Mouse (Mus musculus): ENCODE results near the gene Dnajc21.
"Not testable (repeated sequence)": the region's sequence is repeated elsewhere in the genome, so short reads cannot be mapped to it uniquely, and the experiment has no call there.

The Dnajc21 gene

DNA sequence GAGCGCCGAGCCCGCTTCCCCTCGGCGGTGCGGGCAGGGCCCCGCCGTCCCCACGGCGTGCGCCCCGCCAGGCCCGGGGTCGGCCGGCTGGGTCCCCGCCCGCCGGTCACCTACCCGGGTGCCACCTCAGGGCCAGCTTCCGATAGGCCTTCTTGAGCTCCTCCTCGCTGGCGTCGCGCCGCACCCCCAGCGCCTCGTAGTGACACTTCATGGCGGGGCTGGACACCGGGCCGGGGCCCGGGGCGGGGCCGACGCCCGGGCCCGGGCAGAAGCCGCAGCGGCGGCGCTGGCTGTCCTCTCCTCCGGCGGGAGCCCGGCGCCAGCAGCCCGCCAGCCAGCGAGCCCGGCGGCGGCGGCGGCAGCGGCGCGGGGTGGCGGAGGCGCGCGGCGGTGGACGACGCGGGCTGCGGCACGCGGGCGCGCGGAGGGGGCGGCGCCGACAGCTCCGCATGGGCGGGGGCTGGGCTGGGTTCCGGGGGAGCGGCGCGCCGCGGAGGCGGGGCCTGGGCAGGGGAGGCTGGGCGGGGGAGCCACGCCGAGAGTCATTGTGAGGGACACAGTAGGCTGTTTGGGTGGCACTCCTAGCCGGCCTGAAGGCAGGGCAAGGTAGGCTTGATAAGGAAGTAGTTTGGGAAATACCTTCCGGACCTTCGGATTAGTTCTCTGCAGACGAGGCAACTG is at the start of gene Dnajc21:
Dnajc21 (minus strand) TSS at position 366 of the 681 bp plus-strand sequence.
- peak; percentile 45 for DNase-seq (ENCODE audit: low spot score)

DNA sequence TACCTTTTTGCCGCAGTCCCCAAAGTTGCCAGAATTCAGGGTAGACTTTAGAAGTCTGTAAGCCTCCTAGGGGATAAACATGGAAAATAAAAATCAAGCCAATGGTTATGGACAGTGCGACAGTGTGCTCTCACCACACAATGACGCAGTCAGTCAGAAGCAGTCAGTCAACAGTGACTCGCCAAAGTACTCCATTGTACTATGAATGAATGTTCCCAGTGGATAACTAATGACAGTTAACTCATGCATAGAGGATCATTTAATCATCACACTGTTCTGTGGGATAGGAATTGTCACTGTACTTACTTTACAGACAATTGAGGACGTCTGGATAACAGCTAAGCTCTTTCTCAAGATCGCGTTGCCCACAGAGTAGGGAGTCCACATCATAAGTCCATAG is 44.9 kb upstream of the Dnajc21 start:
- no peak for DNase-seq (ENCODE audit: low spot score)

DNA sequence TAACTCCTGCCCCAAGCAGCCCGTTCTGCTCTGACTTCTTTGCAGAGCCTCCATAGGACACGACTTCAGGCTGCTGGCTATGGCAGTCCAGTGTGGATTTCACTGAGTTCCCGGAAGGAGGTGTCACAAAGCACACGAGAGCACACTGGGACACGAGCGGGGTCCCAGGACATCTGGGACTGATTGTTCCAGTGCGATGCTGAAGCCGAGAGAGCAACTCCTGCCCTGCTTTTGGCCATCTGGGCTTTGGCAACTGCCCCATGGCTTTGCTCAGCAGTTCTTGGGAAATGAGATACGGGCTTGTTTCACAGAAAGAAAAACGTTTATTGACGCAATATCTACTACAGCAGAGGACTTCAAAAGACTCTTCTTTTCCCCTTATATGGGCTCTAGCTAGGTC is 35.8 kb upstream of the Dnajc21 start:
- no peak for DNase-seq (ENCODE audit: low spot score)

DNA sequence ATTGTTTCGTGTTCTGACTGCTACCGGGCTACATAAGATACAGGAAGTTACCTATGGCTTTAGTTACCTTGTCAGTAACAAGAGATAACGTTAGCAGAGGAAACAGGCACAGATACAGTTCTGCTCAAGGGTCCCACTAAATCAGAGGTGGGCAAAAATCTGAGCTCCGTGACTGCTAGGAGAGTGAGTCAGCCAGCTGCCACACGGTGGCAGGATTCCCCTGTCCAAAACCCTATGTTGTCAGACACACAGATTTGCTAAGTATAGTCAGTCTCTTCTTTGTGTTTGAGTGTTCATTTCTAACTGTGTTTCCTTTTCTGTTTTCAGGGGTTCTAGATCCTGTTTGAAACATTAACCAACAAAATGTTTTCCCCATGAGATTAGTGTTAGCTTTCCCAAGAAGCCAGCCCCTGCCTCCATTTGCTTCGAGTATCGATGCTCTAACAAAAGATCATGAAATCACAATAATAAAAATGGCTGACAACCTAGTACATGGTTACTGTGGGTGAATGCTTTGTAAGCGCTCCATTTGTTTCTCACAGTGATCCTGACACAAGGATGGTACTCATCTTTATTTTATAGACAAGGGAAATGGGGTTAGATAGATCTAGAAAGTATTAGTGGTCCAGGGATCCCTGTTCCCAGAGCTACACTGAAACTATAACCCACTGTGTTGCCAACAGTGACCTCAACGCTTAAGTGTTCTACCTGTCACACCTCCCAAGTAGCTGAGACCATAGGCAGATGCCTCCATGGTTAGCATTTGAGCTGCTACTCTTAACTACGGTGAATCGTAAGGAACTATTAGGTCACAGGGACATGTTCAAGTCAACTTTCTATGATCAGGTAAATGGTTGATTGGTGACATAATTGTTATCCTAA is 30.8 kb upstream of the Dnajc21 start:
- DNase-seq (ENCODE audit: low spot score): no peak

DNA sequence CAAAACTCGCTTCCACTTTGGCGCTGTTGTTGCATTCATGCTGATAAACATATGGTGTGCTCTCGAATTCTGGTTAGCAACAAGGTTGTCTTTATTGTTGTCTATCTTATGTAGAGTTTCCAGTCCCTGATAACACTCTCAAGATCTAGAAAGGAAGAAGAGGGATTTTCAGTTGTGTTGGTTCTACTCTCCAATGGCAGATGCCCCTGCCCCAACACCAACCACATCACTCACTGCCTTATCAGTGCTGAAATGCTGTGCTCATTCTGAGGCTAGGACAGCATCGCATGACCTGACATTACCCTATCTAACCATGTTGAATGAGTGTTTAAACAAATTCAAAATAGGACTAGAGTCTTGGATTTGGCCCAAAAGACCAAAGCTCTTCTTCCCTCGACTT is 29.7 kb upstream of the Dnajc21 start:
- DNase-seq (ENCODE audit: low spot score): no peak

DNA sequence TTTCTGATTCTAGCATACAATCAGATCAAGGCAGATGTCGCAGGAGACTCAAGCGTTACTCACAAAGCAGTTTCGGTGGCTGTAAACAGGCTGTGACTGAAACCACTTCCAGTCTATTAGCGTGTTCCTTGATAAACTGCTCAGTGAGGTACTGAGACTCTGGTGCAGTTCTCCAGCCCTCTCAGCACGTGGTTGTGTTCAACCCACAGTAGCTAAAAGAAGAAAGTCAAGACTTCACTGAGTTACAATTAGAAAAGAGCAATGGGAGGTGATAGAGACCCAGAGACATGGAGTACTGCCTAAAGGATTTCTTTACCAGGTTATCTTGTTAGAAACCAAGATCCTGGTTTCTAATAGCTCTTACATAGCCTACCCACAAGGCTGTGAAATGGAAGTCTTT is 29.3 kb upstream of the Dnajc21 start:
- DNase-seq (ENCODE audit: low spot score): no peak

DNA sequence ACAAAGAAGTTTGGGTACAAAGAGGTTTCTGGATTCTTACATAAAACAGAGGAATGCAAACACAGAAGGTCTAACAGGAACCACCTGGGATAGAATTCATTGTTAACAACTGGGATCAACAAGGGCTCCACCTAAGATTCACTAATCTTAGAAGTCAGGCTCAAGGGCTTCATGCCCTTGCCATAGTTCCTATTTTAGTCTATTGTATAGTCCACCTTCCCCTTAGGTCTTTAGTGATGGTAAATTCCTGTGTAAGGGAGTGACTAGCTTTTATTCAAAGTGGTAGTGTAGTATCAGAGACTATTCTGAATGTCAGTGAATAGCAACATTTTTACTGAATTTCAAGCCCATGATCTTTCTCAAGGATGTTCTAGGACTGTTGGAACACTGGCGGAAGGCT is 26.4 kb upstream of the Dnajc21 start:
- not testable (repeated sequence) for DNase-seq (ENCODE audit: low spot score)

DNA sequence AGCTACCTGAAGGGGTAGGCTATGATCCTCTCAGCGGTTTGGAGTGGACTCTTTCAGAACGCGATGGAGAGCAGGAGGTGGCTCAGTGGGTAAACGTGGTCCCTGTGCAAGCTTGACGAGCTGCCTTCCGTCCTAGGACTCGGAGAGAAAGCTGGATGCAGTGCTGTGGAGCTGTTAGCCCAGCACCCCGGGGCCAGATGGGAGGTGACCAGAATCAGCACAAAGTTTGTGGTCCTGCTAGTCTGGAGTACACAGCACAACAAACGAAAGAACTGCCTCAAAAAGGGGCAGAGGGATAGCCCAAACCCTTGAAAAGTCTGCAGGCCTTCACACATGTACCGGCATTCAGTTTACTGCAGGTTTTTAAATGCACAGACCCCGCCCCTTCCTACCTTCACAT is 25.6 kb upstream of the Dnajc21 start:
- no peak for DNase-seq (ENCODE audit: low spot score)

DNA sequence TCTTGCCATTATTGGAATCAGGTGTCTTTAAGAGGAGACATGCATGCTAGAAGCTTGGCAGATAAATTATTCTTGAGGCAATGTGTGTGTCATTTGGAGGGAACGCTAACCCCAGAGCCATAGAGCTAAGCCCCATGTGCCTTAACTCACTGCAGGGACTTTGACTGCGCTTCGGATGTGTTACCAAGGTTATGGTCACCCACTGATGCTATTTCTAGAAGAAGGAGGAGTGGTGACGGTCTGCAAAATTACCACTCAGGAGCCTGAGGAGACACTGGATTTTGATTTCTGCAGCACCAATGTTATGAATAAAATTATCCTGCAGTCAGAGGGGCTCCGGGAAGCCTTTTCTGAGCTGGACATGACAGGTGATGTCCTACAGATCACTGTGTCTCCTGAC is 19.8 kb upstream of the Dnajc21 start:
- DNase-seq (ENCODE audit: low spot score): no peak

DNA sequence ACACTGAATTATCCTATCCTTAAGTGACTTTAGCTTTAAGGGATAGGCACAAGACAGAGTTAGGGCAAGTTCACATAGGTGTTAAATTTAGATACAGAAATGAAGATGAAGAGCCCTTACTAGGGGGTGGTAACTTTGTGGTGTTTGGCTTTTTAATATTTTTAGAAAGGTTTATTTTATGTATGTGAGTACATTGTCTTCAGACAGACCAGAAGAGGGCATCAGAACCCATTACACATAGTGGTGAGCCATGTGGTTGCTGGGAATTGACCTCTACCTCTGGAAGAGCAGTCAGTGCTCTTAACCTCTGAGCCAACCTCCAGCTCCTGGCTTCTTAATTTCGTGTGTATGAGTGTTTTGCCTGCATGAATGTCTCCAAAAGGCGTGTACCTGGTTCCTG is 16.9 kb upstream of the Dnajc21 start:
- DNase-seq (ENCODE audit: low spot score): no peak

DNA sequence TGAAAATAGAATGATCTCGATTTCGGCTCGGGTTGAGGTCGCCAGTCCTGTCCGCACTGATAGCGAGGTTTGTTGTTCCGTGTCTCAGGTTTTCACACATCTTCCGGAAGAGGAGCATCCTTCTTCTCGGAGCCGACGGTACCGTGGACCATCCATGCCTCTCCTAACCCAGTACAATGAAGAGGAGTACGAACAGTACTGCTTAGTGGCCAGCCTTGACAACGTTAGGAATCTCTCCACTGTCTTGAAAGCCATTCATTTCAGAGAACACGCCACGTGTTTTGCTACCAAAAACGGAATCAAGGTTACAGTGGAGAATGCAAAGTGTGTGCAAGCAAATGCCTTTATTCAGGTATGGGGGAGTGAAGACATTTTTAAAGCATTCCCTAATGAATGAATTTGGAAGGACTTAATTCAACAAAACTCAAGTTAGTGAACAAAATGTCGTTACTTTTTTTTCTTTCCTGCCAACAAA is 16.1 kb upstream of the Dnajc21 start:
- no peak for DNase-seq (ENCODE audit: low spot score)

DNA sequence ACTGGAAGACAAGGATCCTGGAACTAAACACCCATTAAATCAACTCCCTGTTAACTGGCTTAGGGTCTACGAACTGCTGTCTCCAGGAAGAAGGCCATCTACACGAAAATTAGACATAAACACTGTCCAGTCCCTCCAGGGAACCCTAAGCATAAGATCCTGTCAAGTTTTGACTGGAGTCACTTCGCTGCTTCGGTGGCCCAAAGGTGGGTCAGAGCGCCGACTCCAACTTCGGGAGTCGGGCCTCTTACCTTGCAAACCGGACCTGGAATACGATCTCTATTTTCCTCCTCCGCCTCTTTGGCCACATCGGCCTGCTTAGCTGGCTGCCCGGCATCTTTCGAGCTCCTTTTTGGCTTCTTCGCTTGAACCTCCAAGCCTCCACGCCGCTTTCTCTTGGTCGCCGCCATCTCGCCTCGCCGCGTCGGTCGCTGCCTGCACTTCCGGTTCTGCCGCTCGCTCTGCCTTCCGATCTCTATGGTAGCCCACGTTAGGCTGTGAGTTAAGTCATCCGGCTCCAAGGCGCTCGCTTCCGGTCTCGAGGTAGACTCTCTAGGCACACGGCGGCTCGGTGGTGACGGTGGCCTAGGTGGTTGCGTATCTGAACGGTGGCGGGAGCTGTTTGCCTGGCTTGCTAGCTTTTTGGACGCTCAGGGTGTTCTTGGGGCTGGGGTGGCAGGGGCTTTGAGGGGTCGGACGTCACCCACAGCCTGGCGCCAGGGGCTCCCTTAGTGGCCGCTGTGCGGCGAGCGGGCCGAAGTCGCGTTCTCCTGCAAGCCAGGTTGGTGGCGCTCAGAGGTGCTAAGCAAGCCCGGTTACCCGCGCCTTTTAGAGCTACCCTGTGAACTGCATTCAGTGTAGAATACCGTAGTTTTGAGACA is 15.4 kb upstream of the Dnajc21 start, which contains the start of the genes Brix1 and Rad1:
Brix1 (minus strand) TSS at position 464 of the 881 bp plus-strand sequence.
Rad1 (plus strand) TSS at position 535 of the 881 bp plus-strand sequence.
- peak; percentile 84 for DNase-seq (ENCODE audit: low spot score)

DNA sequence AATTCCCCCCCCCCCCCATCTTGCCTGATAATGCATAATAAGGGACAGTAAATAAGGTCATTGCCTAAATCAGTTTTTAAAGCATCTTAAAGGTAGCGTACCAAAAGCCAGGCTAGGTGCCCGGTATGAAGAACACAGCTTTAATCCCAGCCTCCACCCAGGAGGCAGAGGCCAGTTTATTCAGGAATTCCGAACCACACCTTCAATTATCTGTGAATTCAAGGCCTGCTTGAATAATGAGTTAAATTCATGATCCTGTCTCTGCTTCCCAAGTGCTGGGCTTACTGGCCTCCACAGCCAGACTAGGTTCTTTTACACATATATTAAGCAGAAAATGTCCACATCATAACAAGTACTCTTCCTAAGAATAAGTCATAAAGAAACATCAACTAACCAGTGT is 625 bp upstream of the Dnajc21 start:
- no peak for DNase-seq (ENCODE audit: low spot score)

DNA sequence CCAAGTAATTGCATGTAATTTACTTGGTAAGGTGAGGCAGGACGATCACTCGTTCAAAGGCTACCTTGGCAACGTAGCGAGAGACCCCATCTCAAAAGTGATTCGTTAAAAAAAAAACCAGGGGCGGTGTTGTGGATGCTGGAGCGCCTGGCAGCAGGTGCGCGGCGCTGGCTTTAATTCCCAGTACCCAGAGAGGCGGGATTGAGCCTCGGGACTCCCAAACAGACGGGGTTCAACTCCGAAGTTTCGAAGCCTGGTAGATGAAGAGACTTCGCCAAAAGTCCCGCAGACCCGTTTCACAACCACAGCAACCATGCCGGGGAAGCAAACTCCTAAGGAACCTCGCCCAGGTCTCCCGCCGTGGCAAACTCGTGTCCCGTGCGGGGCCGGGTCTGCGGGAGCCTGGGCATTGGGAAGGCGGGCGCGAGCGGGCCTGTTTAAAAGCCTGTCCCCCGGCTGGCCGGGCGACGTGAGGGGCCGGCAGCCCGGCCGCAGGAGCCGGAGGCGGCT is 620 bp downstream of the Dnajc21 start:
- DNase-seq (ENCODE audit: low spot score): no peak

DNA sequence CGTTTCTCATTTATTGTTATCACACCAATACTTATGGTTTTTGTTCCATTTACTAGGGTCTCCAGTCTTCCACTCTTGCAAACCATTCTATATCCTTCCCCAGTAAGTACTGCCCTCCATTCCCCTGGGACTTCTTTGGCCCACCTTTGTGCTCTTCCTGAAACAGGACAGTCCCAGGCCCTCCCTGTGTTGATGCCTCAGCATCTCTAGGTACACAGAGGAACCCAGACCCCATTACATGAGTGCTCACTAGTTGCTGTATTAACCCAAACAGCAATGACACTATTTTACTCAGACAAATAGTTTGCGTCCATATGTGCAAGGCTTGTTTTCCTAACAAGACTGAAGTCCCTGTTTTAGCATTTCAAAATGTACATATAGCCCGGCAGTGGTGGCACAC is 1.6 kb downstream of the Dnajc21 start:
- DNase-seq (ENCODE audit: low spot score): no peak

DNA sequence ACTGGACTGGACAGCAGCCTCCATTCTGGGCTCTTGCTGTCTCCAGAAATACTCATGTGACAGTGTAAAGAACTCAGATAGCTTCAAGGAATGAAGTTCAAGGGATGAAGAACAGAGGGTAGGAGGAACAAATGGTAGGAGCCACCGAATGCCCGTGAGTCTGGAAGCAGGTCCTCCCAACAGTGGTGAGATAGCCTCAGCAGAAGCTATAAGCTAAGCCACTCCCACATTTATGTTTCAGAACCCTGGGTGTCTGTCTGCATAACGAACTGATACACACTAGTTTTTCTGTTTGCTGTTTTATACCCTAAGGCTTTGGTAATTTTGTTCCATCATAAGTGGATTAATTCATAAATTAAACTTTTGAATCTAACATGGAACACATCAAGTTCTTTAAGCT is 5.6 kb downstream of the Dnajc21 start:
- no peak for DNase-seq (ENCODE audit: low spot score)

DNA sequence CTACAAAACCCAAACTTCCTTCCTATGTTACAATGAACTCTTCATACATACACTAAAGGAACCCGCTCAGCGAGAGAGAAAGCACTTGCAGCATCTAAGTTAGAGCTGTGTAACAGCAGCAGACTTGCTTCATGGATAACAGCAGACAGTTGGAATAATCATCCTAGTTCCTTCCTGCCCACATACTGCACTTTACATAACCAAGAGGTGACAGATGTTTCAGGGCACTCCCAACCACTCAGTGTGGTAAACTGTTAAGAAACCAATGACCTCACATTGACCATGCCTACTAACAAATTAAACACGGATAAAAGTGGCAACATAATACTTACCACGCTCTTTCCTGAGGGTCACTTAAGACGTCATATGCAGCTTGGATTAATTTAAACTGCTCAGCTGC is 6.8 kb downstream of the Dnajc21 start:
- no peak for DNase-seq (ENCODE audit: low spot score)

DNA sequence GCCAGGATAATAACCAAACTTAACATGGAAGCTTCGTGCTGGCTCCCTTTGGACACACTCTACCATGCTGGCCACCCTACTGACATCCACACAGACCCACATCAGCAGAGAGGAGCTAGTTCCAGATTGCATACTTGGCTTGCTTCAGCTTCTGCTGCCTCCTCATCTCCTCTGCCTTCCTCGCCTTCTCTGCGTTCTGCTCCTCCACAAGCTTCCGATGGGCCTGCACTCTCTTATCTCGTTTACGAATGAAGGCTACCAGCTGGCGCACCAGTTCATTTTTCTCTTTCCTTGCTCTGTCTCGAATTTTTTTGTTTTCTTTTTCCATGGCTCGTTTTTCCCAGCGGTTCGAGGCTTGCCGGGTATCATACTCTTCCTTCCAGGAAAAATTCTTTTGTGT is 9.3 kb downstream of the Dnajc21 start:
- DNase-seq (ENCODE audit: low spot score): no peak

DNA sequence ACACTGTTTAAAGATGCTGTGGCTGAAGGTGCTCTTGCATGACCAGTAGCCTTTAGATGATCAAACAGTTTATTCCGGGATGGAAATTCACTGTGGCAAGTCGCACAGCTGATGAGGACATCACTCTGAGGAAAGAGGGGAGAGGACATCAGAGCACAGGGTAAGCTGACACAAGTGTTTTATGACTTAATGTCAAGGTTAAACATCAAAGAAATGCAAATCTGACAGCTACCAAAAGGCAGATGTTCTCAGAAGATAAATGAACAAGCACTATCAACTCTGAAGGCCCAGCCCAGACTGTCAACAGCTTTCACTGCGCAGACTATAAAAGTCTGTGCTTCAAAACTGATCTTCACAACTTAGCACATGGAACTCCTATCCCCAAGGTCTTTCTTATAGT is 23.2 kb downstream of the Dnajc21 start:
- no peak for DNase-seq (ENCODE audit: low spot score)

DNA sequence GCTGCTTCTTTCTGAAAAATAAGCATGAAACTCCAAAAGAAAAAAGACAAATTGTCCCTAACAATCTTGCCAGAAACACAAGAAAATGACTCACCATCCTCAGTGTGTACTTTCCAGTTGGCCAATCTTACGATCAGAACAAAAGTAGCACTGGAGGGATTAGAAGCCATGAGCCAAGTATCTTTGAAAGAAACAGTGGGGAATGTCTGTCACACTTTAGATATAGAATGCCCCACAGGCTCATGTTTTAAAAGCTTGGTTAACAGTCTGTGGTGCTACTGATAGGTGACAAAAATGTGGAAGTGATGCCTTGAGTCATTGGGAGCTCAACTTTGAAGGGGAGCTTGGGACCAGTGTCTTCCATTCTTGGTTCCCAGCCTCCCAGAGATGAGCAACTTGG is 28.0 kb downstream of the Dnajc21 start:
- DNase-seq (ENCODE audit: low spot score): no peak

DNA sequence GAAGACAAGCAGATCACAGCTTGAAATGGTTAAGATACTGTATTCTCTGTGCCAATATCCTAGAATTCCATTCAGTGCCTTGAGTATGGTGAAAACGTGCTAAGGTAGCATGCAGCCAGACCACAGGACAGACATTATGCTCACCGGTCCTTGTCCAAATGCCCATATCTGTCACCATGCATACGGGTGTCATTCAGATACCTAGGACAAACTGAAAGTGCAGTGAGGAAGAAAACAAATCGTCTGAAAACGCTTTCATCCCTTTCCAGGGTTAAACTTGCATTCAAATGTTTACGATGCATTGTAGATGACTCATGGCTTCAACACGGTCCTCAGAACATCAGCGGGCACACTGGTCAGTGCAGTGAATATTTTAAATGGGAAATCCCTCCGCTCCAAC is 28.8 kb downstream of the Dnajc21 start:
- DNase-seq (ENCODE audit: low spot score): no peak

DNA sequence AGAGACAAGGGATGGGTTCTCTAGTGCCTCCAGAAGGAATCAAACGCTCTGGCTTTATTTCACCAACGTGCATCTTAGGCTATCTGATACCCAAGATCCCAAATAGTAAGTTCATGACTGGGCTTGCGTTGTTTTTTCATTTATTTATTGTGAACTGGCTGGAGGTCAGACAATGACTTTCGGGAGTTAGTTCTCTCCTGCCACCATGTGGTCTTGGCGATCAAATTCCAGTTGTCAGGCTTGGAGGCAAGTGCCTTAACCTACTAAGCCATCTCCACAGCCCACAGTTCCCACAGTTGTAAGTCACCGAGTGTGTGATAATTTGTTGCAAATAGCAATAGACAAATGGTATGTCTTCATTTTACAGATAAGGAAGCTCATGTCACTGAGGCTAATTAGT is 30.4 kb downstream of the Dnajc21 start:
- DNase-seq (ENCODE audit: low spot score): no peak
